Mouse (Mus musculus): ENCODE results near the gene Adcy9. TPM values are rescaled to one million over a fixed set of nuclear protein-coding genes. Genes with fewer than 3 reads are reported as not detected.

The Adcy9 gene
- total and polyA plus RNA-seq, 3 experiments: 3.0 to 4.3 TPM; not detected in 1

GRCm38 (mm10) chr16:4417455-4417854, 2.8 kb downstream of the Adcy9 start:
- peak overlapping the region; percentile 37 for H3K27ac ChIP-seq (ENCODE audit: control insufficient read depth, low read depth, low read length)
- H3K4me3 ChIP-seq (ENCODE audit: control insufficient read depth in 1 of 2, insufficient read depth in 1 of 2, low read depth in 2 of 2, low read length in 2 of 2): peak overlapping the region; percentile 50 to 63
- H3K36me3 ChIP-seq (ENCODE audit: control insufficient read depth in 1 of 2, insufficient read depth in 2 of 2, low read length in 2 of 2): peaks cover under 1 to 38% of the 10 kb centered on the region in 2 experiments; a peak in 3 of 4 replicates
- TF ChIP-seq ZKSCAN1 (IDR thresholded peaks at IDR 0.05; ENCODE audit: low read depth, low read length): no peak
- TF ChIP-seq MXI1 (IDR thresholded peaks at IDR 0.05; ENCODE audit: low read depth, low read length): 0 out of 2 replicates have a peak, but pooled peaks have one; percentile 46
- TF ChIP-seq JUND (IDR thresholded peaks at IDR 0.05; ENCODE audit: low read depth, low read length): no peak
- no peak for TF ChIP-seq USF2 (IDR thresholded peaks at IDR 0.05; ENCODE audit: borderline replicate concordance in 1 of 2, insufficient read depth in 1 of 2, low read depth in 1 of 2, low read length in 2 of 2)
- TF ChIP-seq CTCF (IDR thresholded peaks at IDR 0.05 in 2 of 3, conservative IDR thresholded peaks at IDR 0.05 in 1 of 3; ENCODE audit: control insufficient read depth in 1 of 3, insufficient read depth in 1 of 3, low read depth in 2 of 3, low read length in 3 of 3, poor library complexity in 1 of 3, severe bottlenecking in 1 of 3): no peak
- no peak for TF ChIP-seq CHD2 (IDR thresholded peaks at IDR 0.05; ENCODE audit: low read length)
- no peak for TF ChIP-seq POLR2A (IDR thresholded peaks at IDR 0.05; ENCODE audit: control insufficient read depth in 1 of 2, insufficient read depth in 1 of 2, low read depth in 1 of 2, low read length in 2 of 2, poor library complexity in 1 of 2)
- TF ChIP-seq MAX (IDR thresholded peaks at IDR 0.05; ENCODE audit: low read length): peak; percentile 56; the same call in 1 of the 2 replicates
- no peak for TF ChIP-seq RAD21 (IDR thresholded peaks at IDR 0.05; ENCODE audit: low read depth, low read length)
- TF ChIP-seq ETS1 (IDR thresholded peaks at IDR 0.05; ENCODE audit: low read depth, low read length): peak; percentile 51
- no peak for TF ChIP-seq MEF2A (IDR thresholded peaks at IDR 0.05; ENCODE audit: extremely low read depth, insufficient replicate concordance, low read depth, low read length, poor library complexity, severe bottlenecking)
- TF ChIP-seq RCOR1 (IDR thresholded peaks at IDR 0.05; ENCODE audit: low read depth, low read length): 0 out of 2 replicates have a peak, but pooled peaks have one; percentile 41
- no peak for TF ChIP-seq CHD1 (IDR thresholded peaks at IDR 0.05; ENCODE audit: low read depth, low read length)
- no peak for TF ChIP-seq SMC3 (IDR thresholded peaks at IDR 0.05; ENCODE audit: low read depth, low read length)
- TF ChIP-seq POLR2AphosphoS5 (IDR thresholded peaks at IDR 0.05; ENCODE audit: borderline replicate concordance, low read depth, low read length): no peak
- peak; percentile 25 to 28; a peak in 1 of 4 replicates for TF ChIP-seq EP300 (IDR thresholded peaks at IDR 0.05; ENCODE audit: low read depth in 1 of 2, low read length in 2 of 2)
- TF ChIP-seq USF1 (IDR thresholded peaks at IDR 0.05; ENCODE audit: low read depth, low read length): no peak
- no peak for TF ChIP-seq MYB (IDR thresholded peaks at IDR 0.05; ENCODE audit: low read depth, low read length)
- no peak for TF ChIP-seq GATA1 (IDR thresholded peaks at IDR 0.05; ENCODE audit: low read depth, low read length)
- peak overlapping the region; percentile 57 for H3K9ac ChIP-seq (ENCODE audit: control insufficient read depth, low read depth, low read length, poor library complexity, severe bottlenecking)
- H3K9me3 ChIP-seq (replicated peaks; ENCODE audit: insufficient read depth, low read length): no peaks in the 10 kb centered on the region
- H3K27me3 ChIP-seq (ENCODE audit: control insufficient read depth in 1 of 2, insufficient read depth in 2 of 2, low read length in 2 of 2): no peaks in the 10 kb centered on the region
- H3K79me2 ChIP-seq (ENCODE audit: control insufficient read depth, insufficient read depth, low read length, poor library complexity): peaks cover 34% of the 10 kb centered on the region
- H3K4me1 ChIP-seq (ENCODE audit: control insufficient read depth in 1 of 2, insufficient read depth in 2 of 2, low read length in 2 of 2): peaks cover 26 to 47% of the 10 kb centered on the region in 2 experiments
- peak; percentile 63 for DNase-seq (ENCODE audit: low read depth, low spot score)

GRCm38 (mm10) chr16:4414881-4415585, 5.3 kb downstream of the Adcy9 start:
- H3K27ac ChIP-seq (ENCODE audit: control insufficient read depth, low read depth, low read length): peak overlapping the region; percentile 96
- peaks cover 40% of the 10 kb centered on the region for H3K79me2 ChIP-seq (ENCODE audit: control insufficient read depth, insufficient read depth, low read length, poor library complexity)
- peaks cover 26 to 43% of the 10 kb centered on the region in 2 experiments for H3K4me1 ChIP-seq (ENCODE audit: control insufficient read depth in 1 of 2, insufficient read depth in 2 of 2, low read length in 2 of 2)
- DNase-seq (ENCODE audit: low read depth, low spot score): peak; percentile 38
- peak overlapping the region; percentile 32 to 63 for H3K4me3 ChIP-seq (ENCODE audit: control insufficient read depth in 1 of 2, insufficient read depth in 1 of 2, low read depth in 2 of 2, low read length in 2 of 2)
- peak overlapping the region; percentile 62 for H3K9ac ChIP-seq (ENCODE audit: control insufficient read depth, low read depth, low read length, poor library complexity, severe bottlenecking)
- H3K9me3 ChIP-seq (replicated peaks; ENCODE audit: insufficient read depth, low read length): no peaks in the 10 kb centered on the region
- peaks cover 4 to 39% of the 10 kb centered on the region in 2 experiments; a peak in 3 of 4 replicates for H3K36me3 ChIP-seq (ENCODE audit: control insufficient read depth in 1 of 2, insufficient read depth in 2 of 2, low read length in 2 of 2)
- H3K27me3 ChIP-seq (ENCODE audit: control insufficient read depth in 1 of 2, insufficient read depth in 2 of 2, low read length in 2 of 2): no peaks in the 10 kb centered on the region
- TF ChIP-seq SIN3A (IDR thresholded peaks at IDR 0.05; ENCODE audit: low read length): no peak
- no peak for TF ChIP-seq GABPA (IDR thresholded peaks at IDR 0.05; ENCODE audit: low read depth, low read length)
- no peak for TF ChIP-seq NELFE (IDR thresholded peaks at IDR 0.05; ENCODE audit: low read depth, low read length)
- 0 out of 2 replicates have a peak, but pooled peaks have one; percentile 21 for TF ChIP-seq USF1 (IDR thresholded peaks at IDR 0.05; ENCODE audit: low read depth, low read length)
- TF ChIP-seq RCOR1 (IDR thresholded peaks at IDR 0.05; ENCODE audit: low read depth, low read length): no peak
- TF ChIP-seq ELF1 (IDR thresholded peaks at IDR 0.05; ENCODE audit: low read depth, low read length): no peak
- TF ChIP-seq POLR2AphosphoS5 (IDR thresholded peaks at IDR 0.05; ENCODE audit: borderline replicate concordance, low read depth, low read length): no peak
- no peak for TF ChIP-seq TBP (IDR thresholded peaks at IDR 0.05; ENCODE audit: low read depth, low read length)
- TF ChIP-seq POLR2AphosphoS2 (IDR thresholded peaks at IDR 0.05; ENCODE audit: low read length): no peak
- 0 out of 2 replicates have a peak, but pooled peaks have one; percentile 7 for TF ChIP-seq TCF12 (IDR thresholded peaks at IDR 0.05; ENCODE audit: low read depth, low read length)
- TF ChIP-seq MXI1 (IDR thresholded peaks at IDR 0.05; ENCODE audit: low read depth, low read length): peak; percentile 50; the same call in 1 of the 2 replicates
- TF ChIP-seq MEF2A (IDR thresholded peaks at IDR 0.05; ENCODE audit: extremely low read depth, insufficient replicate concordance, low read depth, low read length, poor library complexity, severe bottlenecking): no peak
- no peak for TF ChIP-seq BHLHE40 (IDR thresholded peaks at IDR 0.05; ENCODE audit: borderline replicate concordance, low read depth, low read length)
- TF ChIP-seq HCFC1 (IDR thresholded peaks at IDR 0.05; ENCODE audit: low read depth, low read length): no peak
- TF ChIP-seq CHD1 (IDR thresholded peaks at IDR 0.05; ENCODE audit: low read depth, low read length): peak; percentile 65; the same call in 1 of the 2 replicates
- TF ChIP-seq MYC (IDR thresholded peaks at IDR 0.05; ENCODE audit: low read depth, low read length): no peak
- no peak for TF ChIP-seq GATA1 (IDR thresholded peaks at IDR 0.05; ENCODE audit: low read depth, low read length)

All from MEL (cell line).